Mouse (Mus musculus) liver, embryonic 14.5 days (tissue): Measurements from ENCODE around the gene Iqschfp. TPM values are rescaled to one million over a fixed set of nuclear protein-coding genes. Genes with fewer than 3 reads are reported as not detected.
A peak's percentile ranks its signal among the peaks of the same experiment; 100 is the strongest.

ENCODE experiments used
- ATAC-seq: fragments of 200-750 bp; cut with Nextera tagmentation; 2 replicates; pipeline ENCODE4 v1.8.0; 2017; ENCODE audit warnings: moderate number of reproducible peaks, mild to moderate bottlenecking, moderate library complexity; ENCODE audit not compliant: insufficient read depth
- DNase-seq, 3 experiments: peaks; one replicate each; pipeline ENCODE4 v3.0.0-alpha.2; 2012 to 2013; ENCODE audit warnings: low read depth in 3 of 3, low spot score in 3 of 3
- H3K27ac ChIP-seq: fragments of 300-500 bp; sonication (generic); 2 replicates; pipeline ENCODE4 v1.5.1; 2014; ENCODE audit warnings: moderate library complexity, mild to moderate bottlenecking, control low read depth, inconsistent platforms
- H3K27me3 ChIP-seq: fragments of 300-500 bp; sonication (generic); 2 replicates; pipeline ENCODE4 v1.6.1; 2014; ENCODE audit warnings: mild to moderate bottlenecking, low read length, moderate library complexity; ENCODE audit not compliant: control insufficient read depth, insufficient read depth
- H3K36me3 ChIP-seq: fragments of 300-500 bp; sonication (generic); replicated peaks from 2 replicates; pipeline ENCODE4 v1.6.1; 2014; ENCODE audit warnings: low read depth; ENCODE audit not compliant: control insufficient read depth, insufficient read depth
- H3K4me1 ChIP-seq, 2 experiments: fragments of 200-500 bp in 1 of 2; fragments of 300-500 bp in 1 of 2; sonication (generic) in 1 of 2; replicated peaks; 2 replicates each; pipeline ENCODE4 v1.6.1; 2012 to 2014; ENCODE audit warnings: antibody characterized with exemption in 1 of 2, inconsistent platforms in 1 of 2, low read length in 1 of 2; ENCODE audit not compliant: control insufficient read depth in 2 of 2, insufficient read depth in 2 of 2
- H3K4me2 ChIP-seq: fragments of 300-500 bp; sonication (generic); 2 replicates; pipeline ENCODE4 v1.6.1; 2014; ENCODE audit warnings: low read depth, mild to moderate bottlenecking, control low read depth, moderate library complexity
- H3K4me3 ChIP-seq, 2 experiments: fragments of 200-500 bp in 1 of 2; fragments of 300-500 bp in 1 of 2; sonication (generic) in 1 of 2; 2 replicates each; pipeline ENCODE4 v1.5.1; 2012 to 2014; ENCODE audit warnings: low read depth in 2 of 2, low read length in 2 of 2, mild to moderate bottlenecking in 2 of 2, control low read depth in 1 of 2, inconsistent platforms in 1 of 2, moderate library complexity in 1 of 2; ENCODE audit not compliant: insufficient read depth in 1 of 2
- H3K9ac ChIP-seq: fragments of 300-500 bp; sonication (generic); replicated peaks from 2 replicates; pipeline ENCODE4 v1.6.1; 2014; ENCODE audit warnings: mild to moderate bottlenecking, control low read depth, moderate library complexity
- H3K9me3 ChIP-seq: fragments of 300-500 bp; sonication (generic); 2 replicates; pipeline ENCODE4 v1.6.1; 2016; ENCODE audit warnings: low read length, mixed read lengths; ENCODE audit not compliant: control insufficient read depth
- CTCF ChIP-seq: IDR thresholded peaks from 2 replicates; pipeline ENCODE4 v1.5.1; 2016; ENCODE audit warnings: antibody characterized with exemption, low read depth, control low read depth
- EP300 ChIP-seq: IDR thresholded peaks from 2 replicates; pipeline ENCODE4 v1.6.1; 2016; ENCODE audit warnings: antibody characterized with exemption, low read depth
- WGBS: fragments of 180-500 bp; shearing (Covaris S2); extraction: QIAGEN DNeasy Blood & Tissue Kit; methylation state at CpG from one replicate; pipeline ENCODE4 v1.1.7; 2014; ENCODE audit not compliant: insufficient replicate concordance; 5-methylcytosine and 5-hydroxymethylcytosine counted together
- polyA plus RNA-seq, 2 experiments: library from polyadenylated mRNA; depleted of rRNA in 1 of 2; stranded (reverse) in 1 of 2; unstranded in 1 of 2; fragments of >200 nt; fragmentation: Nextera tagmentation in 1 of 2; extraction: Ambion mirVana in 1 of 2; gene quantifications; 2 replicates each; pipeline versions ENCODE4 v1.2.1 to v1.2.3; 2012 to 2014

Iqschfp gene
- polyA plus RNA-seq, 2 experiments = not detected

DNA sequence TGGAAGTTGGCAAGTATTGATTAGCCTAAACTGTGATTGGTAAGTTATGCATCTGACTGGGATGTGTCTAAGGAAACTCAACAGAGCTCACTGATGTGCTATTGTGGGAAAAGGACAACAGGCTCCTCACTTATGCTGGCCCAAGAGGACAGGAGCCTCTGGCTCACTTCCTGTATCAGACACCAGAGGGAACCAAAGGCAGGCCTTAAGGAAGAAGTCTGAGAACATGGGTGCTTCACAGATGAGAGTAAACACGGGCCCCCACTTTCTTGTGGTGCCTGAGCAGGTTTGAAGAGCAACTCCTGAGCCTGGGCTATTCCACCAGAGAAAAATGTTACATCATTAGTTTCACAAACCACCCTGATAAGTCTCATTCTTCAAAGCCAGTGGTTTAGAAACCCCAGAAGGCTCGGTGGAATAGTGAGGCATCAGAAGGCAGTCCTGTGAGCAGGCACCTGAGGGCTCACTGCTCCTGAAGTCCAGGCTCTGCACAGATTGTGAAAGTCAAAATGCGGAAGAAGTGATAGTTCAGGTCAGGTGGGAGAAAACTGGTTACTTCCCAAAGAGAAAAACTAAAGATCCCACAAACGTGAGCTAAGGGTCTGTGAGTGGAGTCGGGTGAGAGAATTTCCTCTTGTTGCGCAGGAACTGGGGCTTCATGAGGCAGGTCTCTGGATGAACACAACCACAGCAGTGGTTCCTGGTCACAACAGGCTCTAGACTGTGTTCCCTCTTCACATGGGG, 754.5 kb downstream of the Iqschfp start:
- no peaks in the 10 kb centered on the region for H3K4me1 ChIP-seq
- no peaks in the 10 kb centered on the region for H3K9me3 ChIP-seq
- H3K4me3 ChIP-seq = no peak overlapping the region
- DNase-seq (no peak), ATAC-seq (no peak)
- no peak overlapping the region for H3K27ac ChIP-seq
- H3K36me3 ChIP-seq = no peaks in the 10 kb centered on the region
- no peak overlapping the region for H3K9ac ChIP-seq
- H3K4me2 ChIP-seq = no peak overlapping the region
- TF ChIP-seq EP300 (no peak), CTCF (0 out of 2 replicates have a peak, but pooled peaks have one; percentile 28)
- H3K27me3 ChIP-seq = no peaks in the 10 kb centered on the region
- WGBS = 46% methylated on average over 6 of the region's 6 CpGs

DNA sequence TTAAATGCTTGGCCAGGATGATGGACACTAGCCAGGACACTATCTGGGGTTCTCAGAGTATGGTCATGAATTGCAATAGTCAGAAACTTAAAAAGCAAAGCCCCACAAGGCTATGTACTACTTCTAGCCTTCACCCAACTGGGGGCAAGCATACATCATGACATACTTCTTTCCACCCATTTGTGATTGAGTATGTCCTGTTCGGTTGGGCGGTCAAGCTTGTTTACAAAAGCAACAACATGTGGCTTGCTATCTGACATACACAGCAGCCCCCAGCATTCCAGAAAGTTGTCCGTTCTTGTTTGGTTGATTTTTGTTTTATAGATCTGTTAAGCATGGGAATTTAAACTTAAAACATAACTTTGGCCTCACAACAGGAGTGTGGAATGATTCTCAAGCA, 755.2 kb downstream of the Iqschfp start:
- Histone ChIP-seq H3K36me3 (no peaks in the 10 kb centered on the region), H3K9me3 (no peaks in the 10 kb centered on the region), H3K4me3 (no peak overlapping the region), H3K4me2 (no peak overlapping the region), H3K27me3 (no peaks in the 10 kb centered on the region), H3K27ac (no peak overlapping the region), H3K4me1 (no peaks in the 10 kb centered on the region), H3K9ac (no peak overlapping the region)
- 66% methylated on average over 3 of the region's 3 CpGs for WGBS
- ATAC-seq (no peak), DNase-seq (no peak)
- TF ChIP-seq CTCF (no peak), EP300 (no peak)

DNA sequence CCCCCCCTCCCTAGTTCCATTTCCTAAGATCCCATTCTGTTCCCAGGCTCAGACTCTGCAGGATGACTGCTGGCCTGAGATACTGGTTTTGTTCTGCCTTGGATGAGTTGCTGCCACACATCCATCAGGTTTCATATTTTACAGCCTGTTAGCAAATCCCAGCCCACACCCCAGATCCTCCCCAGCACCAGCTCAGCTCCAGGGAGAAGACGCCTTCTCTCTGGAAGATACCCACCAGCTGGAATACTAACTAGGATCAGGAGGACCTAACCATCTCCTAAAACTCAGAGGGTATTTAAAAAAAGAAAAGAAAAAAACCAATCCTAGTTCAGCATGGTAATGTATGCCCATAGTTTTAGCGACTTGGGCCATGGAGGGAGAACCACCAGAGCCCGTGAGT, 758.2 kb downstream of the Iqschfp start:
- WGBS = 65% methylated on average over 3 of the region's 3 CpGs
- no peak for TF ChIP-seq CTCF
- no peak for TF ChIP-seq EP300

DNA sequence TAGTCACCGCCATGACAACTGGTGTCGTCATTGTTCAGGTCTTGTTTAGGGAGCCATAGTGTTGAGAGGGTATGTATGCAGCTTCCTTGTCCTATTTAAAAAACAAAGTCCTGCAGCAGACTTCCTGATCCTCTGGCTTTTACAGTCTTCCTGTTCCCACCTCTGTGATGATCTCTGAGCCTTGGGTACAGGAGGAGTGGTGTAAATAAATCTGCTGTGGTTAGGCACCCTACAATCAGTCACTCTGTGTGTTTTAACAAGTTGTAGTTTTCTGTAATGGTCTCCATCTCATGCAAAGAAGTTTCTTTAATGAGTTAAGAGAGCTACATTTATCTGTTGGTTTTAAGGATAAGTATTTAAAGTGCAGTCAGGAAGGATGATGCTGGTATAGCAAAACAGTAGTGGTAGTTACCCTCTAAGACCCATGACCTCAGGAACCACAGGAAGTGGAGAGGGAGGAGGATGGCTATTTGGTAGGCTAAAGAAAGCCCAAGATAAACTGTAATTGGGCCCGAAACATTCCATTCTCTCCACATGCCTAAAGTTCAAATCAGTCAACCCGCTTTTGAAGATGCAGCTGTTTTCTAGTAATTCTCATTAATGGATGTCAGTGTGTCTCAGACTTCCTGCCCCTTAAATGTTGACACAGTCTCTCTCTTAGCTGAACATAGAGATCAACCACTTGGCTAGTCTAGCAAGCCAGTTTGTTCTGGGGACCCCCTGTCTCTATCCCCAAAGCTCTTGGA, 764.7 kb downstream of the Iqschfp start:
- H3K4me1 ChIP-seq = peaks cover 0 to 8% of the 10 kb centered on the region in 2 experiments; a peak in 2 of 4 replicates
- WGBS = 46% methylated on average over 4 of the region's 4 CpGs
- H3K4me2 ChIP-seq = no peak overlapping the region
- no peaks in the 10 kb centered on the region for H3K9me3 ChIP-seq
- DNase-seq (no peak), ATAC-seq (no peak)
- no peaks in the 10 kb centered on the region for H3K36me3 ChIP-seq
- TF ChIP-seq CTCF (no peak), EP300 (no peak)
- H3K9ac ChIP-seq = no peak overlapping the region
- no peak overlapping the region for H3K27ac ChIP-seq
- no peak overlapping the region for H3K4me3 ChIP-seq
- H3K27me3 ChIP-seq = no peaks in the 10 kb centered on the region

More for the DNA sequence above, 758.2 kb downstream of the Iqschfp start:
- H3K27ac ChIP-seq = no peak overlapping the region
- no peaks in the 10 kb centered on the region for H3K27me3 ChIP-seq
- H3K9me3 ChIP-seq = no peaks in the 10 kb centered on the region
- H3K4me3 ChIP-seq = no peak overlapping the region
- DNase-seq (no peak), ATAC-seq (no peak)
- no peaks in the 10 kb centered on the region for H3K4me1 ChIP-seq
- H3K9ac ChIP-seq = no peak overlapping the region
- H3K4me2 ChIP-seq = no peak overlapping the region
- no peaks in the 10 kb centered on the region for H3K36me3 ChIP-seq

GRCm38 (mm10) chr3:68657589-68658245, 765.7 kb downstream of the Iqschfp start:
- H3K9ac ChIP-seq = no peak overlapping the region
- no peak for DNase-seq
- TF ChIP-seq CTCF (no peak), EP300 (no peak)
- H3K4me1 ChIP-seq = peaks cover 0 to 8% of the 10 kb centered on the region in 2 experiments; a peak in 2 of 4 replicates
- 10% methylated on average over 9 of the region's 9 CpGs for WGBS
- H3K36me3 ChIP-seq = no peaks in the 10 kb centered on the region
- ATAC-seq = no peak
- H3K4me2 ChIP-seq = no peak overlapping the region
- H3K27me3 ChIP-seq = no peaks in the 10 kb centered on the region
- H3K4me3 ChIP-seq = no peak overlapping the region
- no peaks in the 10 kb centered on the region for H3K9me3 ChIP-seq
- no peak overlapping the region for H3K27ac ChIP-seq
